Mouse (Mus musculus) cerebellum, adult 8-10 months (tissue): Measurements from ENCODE around the gene Ccdc47.
A peak's percentile ranks its signal among the peaks of the same experiment; 100 is the strongest.

Experiments
- DNase-seq: peaks from one replicate; pipeline ENCODE4 v3.0.0; 2022

Gene Ccdc47

GRCm38 (mm10) chr11:106195341-106195740, 20.8 kb downstream of the Ccdc47 start:
- DNase-seq = no peak

- no peak for DNase-seq
Measured at GRCm38 (mm10) chr11:106194891-106195290, 21.3 kb downstream of the Ccdc47 start.

GRCm38 (mm10) chr11:106194155-106194541, 22.0 kb downstream of the Ccdc47 start:
- no peak for DNase-seq

GRCm38 (mm10) chr11:106193371-106194154, 22.6 kb downstream of the Ccdc47 start:
- peak; percentile 96 for DNase-seq

GRCm38 (mm10) chr11:106192657-106193370, 23.3 kb downstream of the Ccdc47 start:
- no peak for DNase-seq

GRCm38 (mm10) chr11:106192241-106192640, 23.9 kb downstream of the Ccdc47 start:
- no peak for DNase-seq

- no peak for DNase-seq
Measured at GRCm38 (mm10) chr11:106191716-106192115, 24.4 kb downstream of the Ccdc47 start.

- no peak for DNase-seq
Measured at GRCm38 (mm10) chr11:106187326-106187725, 28.8 kb downstream of the Ccdc47 start.

- no peak for DNase-seq
Measured at GRCm38 (mm10) chr11:106180449-106180801, 35.7 kb downstream of the Ccdc47 start.

GRCm38 (mm10) chr11:106179711-106180448, 36.3 kb downstream of the Ccdc47 start:
- peak; percentile 70 for DNase-seq

GRCm38 (mm10) chr11:106178036-106178782, 37.9 kb downstream of the Ccdc47 start:
- no peak for DNase-seq

GRCm38 (mm10) chr11:106176372-106176771, 39.8 kb downstream of the Ccdc47 start:
- DNase-seq = no peak

GRCm38 (mm10) chr11:106175081-106175480, 41.1 kb downstream of the Ccdc47 start:
- DNase-seq = peak; percentile 62

GRCm38 (mm10) chr11:106174372-106174771, 41.8 kb downstream of the Ccdc47 start:
- DNase-seq = peak; percentile 70

GRCm38 (mm10) chr11:106173228-106173627, 42.9 kb downstream of the Ccdc47 start:
- DNase-seq = no peak

GRCm38 (mm10) chr11:106170807-106171206, 45.3 kb downstream of the Ccdc47 start:
- DNase-seq = no peak

GRCm38 (mm10) chr11:106167435-106167834, 48.7 kb downstream of the Ccdc47 start:
- no peak for DNase-seq

GRCm38 (mm10) chr11:106164601-106165180, 51.5 kb downstream of the Ccdc47 start:
- DNase-seq = no peak

GRCm38 (mm10) chr11:106163546-106163945, 52.6 kb downstream of the Ccdc47 start:
- DNase-seq = no peak

- peak; percentile 34 for DNase-seq
Measured at GRCm38 (mm10) chr11:106162237-106162636, 53.9 kb downstream of the Ccdc47 start.

- peak; percentile 74 for DNase-seq
Measured at GRCm38 (mm10) chr11:106160841-106161721, 55.1 kb downstream of the Ccdc47 start, which contains the start of the genes Gm10840 and Limd2. TSS of gene Gm10840 (plus strand) at chr11:106160850. TSS of gene Limd2 (minus strand) at chr11:106160860.
